ENCODE assay signal across 23 mouse cellular contexts in the genomic region with DNA sequence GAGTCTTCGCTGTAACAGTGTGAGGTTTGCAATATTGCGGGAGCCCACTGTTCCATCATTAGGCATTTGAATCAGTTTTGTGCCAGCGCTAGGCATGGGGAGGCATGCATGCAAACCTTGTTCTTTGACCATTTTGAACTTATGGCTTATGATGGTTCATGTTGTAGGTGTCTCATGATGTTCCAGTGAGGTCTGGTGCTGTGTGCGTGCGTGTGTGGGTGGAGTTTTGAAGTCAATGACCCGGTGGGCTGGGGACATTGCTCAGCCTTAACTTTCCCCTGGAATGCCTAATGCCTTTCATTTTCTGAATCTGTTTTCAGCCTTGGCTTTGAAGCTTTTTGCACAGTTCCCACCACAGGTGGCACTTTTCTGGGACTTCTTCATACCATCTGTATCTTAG. TPM values are rescaled to one million over a fixed set of nuclear protein-coding genes. Genes with fewer than 3 reads are reported as not detected.
DNase-seq lines count a peak whose midpoint lies in the region; ATAC-seq and TF ChIP-seq lines count a peak whose summit lies in the region.
"Had no signal": no experiment of that assay in that cellular context is flagged by ENCODE, and none has a peak within 500 bp of the region (broad histone marks: within the 10 kb centered on the region; RNA-seq: fewer than 3 reads in every experiment).

No protein-coding gene starts in this region.

- no peak overlapping the region for H3K4me3 ChIP-seq in heart, adult 2 months
- no peak overlapping the region for H3K4me3 ChIP-seq in liver, embryonic 16.5 days (ENCODE audit: low read depth, low read length)
- no peak overlapping the region for H3K4me3 ChIP-seq in liver, embryonic 11.5 days (ENCODE audit: low read depth, low read length)
- H3K4me3 ChIP-seq: embryonic facial prominence, embryonic 10.5 days; embryonic facial prominence, embryonic 13.5 days; erythroblast, embryonic 14.5 days; forebrain, embryonic 12.5 days; forebrain, embryonic 15.5 days; hindbrain, embryonic 12.5 days had no signal

- no peak overlapping the region for H3K27ac ChIP-seq in heart, adult 2 months
- H3K27ac ChIP-seq in liver, embryonic 16.5 days (ENCODE audit: low read length), result no peak overlapping the region
- no peak overlapping the region for H3K27ac ChIP-seq in liver, embryonic 11.5 days (ENCODE audit: low read depth, low read length)
- H3K27ac ChIP-seq: embryonic facial prominence, embryonic 10.5 days; embryonic facial prominence, embryonic 13.5 days; forebrain, embryonic 12.5 days; forebrain, embryonic 15.5 days; hindbrain, embryonic 12.5 days had no signal

- intact Hi-C loops in heart, adult 2 months (cut with DNase I), result no loop called here

- H3K4me2 ChIP-seq in liver, embryonic 16.5 days (ENCODE audit: low read depth, low read length), result no peak overlapping the region
- no peak overlapping the region for H3K4me2 ChIP-seq in liver, embryonic 11.5 days
- H3K4me2 ChIP-seq: embryonic facial prominence, embryonic 13.5 days; forebrain, embryonic 12.5 days; forebrain, embryonic 15.5 days; heart, embryonic 11.5 days; hindbrain, embryonic 12.5 days had no signal

- no peaks in the 10 kb centered on the region for H3K27me3 ChIP-seq in heart, adult 2 months (ENCODE audit: control insufficient read depth, insufficient read depth, low read length)
- H3K27me3 ChIP-seq in liver, embryonic 16.5 days (ENCODE audit: control insufficient read depth, insufficient read depth, low read depth, low read length), result no peaks in the 10 kb centered on the region
- no peaks in the 10 kb centered on the region for H3K27me3 ChIP-seq in liver, embryonic 11.5 days (replicated peaks; ENCODE audit: control insufficient read depth, insufficient read depth, low read length)
- H3K27me3 ChIP-seq: embryonic facial prominence, embryonic 13.5 days; forebrain, embryonic 12.5 days; forebrain, embryonic 15.5 days; hindbrain, embryonic 12.5 days had no signal

- no peaks in the 10 kb centered on the region; the same call in 1 of the 2 replicates for H3K4me1 ChIP-seq in heart, adult 2 months (ENCODE audit: control insufficient read depth, insufficient read depth, low read length)
- H3K4me1 ChIP-seq in liver, embryonic 16.5 days (ENCODE audit: control insufficient read depth, low read depth, low read length), result no peaks in the 10 kb centered on the region; the same call in 1 of the 2 replicates
- peaks cover 8% of the 10 kb centered on the region; the same call in 1 of the 2 replicates for H3K4me1 ChIP-seq in liver, embryonic 11.5 days (replicated peaks; ENCODE audit: control insufficient read depth, insufficient read depth, low read length)
- H3K4me1 ChIP-seq: embryonic facial prominence, embryonic 10.5 days; forebrain, embryonic 12.5 days; forebrain, embryonic 15.5 days; hindbrain, embryonic 12.5 days had no signal

- H3K9me3 ChIP-seq in liver, embryonic 16.5 days (replicated peaks; ENCODE audit: control insufficient read depth, low read length), result no peaks in the 10 kb centered on the region
- no peaks in the 10 kb centered on the region for H3K9me3 ChIP-seq in liver, embryonic 11.5 days (ENCODE audit: control insufficient read depth, low read length)
- H3K9me3 ChIP-seq: embryonic facial prominence, embryonic 10.5 days; embryonic facial prominence, embryonic 13.5 days; forebrain, embryonic 12.5 days; forebrain, embryonic 15.5 days; hindbrain, embryonic 12.5 days had no signal

- no peak for TF ChIP-seq CTCF in heart, adult 2 months (IDR thresholded peaks at IDR 0.05)

- no peaks in the 10 kb centered on the region for H3K36me3 ChIP-seq in heart, adult 2 months (ENCODE audit: control insufficient read depth, insufficient read depth, low read length)
- no peaks in the 10 kb centered on the region for H3K36me3 ChIP-seq in liver, embryonic 16.5 days (ENCODE audit: control insufficient read depth, insufficient read depth)
- peaks cover 4% of the 10 kb centered on the region; the same call in 1 of the 2 replicates for H3K36me3 ChIP-seq in liver, embryonic 11.5 days (ENCODE audit: control insufficient read depth, insufficient read depth, low read length)
- H3K36me3 ChIP-seq: forebrain, embryonic 12.5 days; forebrain, embryonic 15.5 days; hindbrain, embryonic 12.5 days had no signal

- H3K9ac ChIP-seq in heart, adult 2 months (ENCODE audit: low read depth, low read length), result no peak overlapping the region
- H3K9ac ChIP-seq in liver, embryonic 16.5 days (ENCODE audit: low read depth, low read length), result no peak overlapping the region
- no peak overlapping the region for H3K9ac ChIP-seq in liver, embryonic 11.5 days (ENCODE audit: low read depth, low read length)
- H3K9ac ChIP-seq: embryonic facial prominence, embryonic 13.5 days; forebrain, embryonic 12.5 days; forebrain, embryonic 15.5 days; hindbrain, embryonic 12.5 days had no signal

- no peak for TF ChIP-seq EP300 in heart, adult 2 months (IDR thresholded peaks at IDR 0.05; ENCODE audit: insufficient read depth, low read depth, low read length)

- no peak for TF ChIP-seq POLR2A in heart, adult 2 months (IDR thresholded peaks at IDR 0.05; ENCODE audit: insufficient read depth, low read depth, low read length)

- H3K79me2 ChIP-seq in heart, adult 2 months (replicated peaks; ENCODE audit: control insufficient read depth, insufficient read depth, low read length), result no peaks in the 10 kb centered on the region

- 95% methylated on average over 6 of the region's 6 CpGs for WGBS in heart, adult 2 months
- 76% methylated on average over 6 of the region's 6 CpGs for WGBS in liver, embryonic 16.5 days (ENCODE audit: insufficient replicate concordance)
- 89% methylated on average over 6 of the region's 6 CpGs for WGBS in liver, embryonic 11.5 days

- 0 out of 2 replicates have a peak, but pooled peaks have one; percentile 28 for ATAC-seq in liver, embryonic 16.5 days (ENCODE audit: low read depth)
- no peak for ATAC-seq in liver, embryonic 11.5 days (replicated peaks; ENCODE audit: low FRiP score)
- ATAC-seq: activated CD4-positive, CD25-positive, alpha-beta regulatory T cell, adult 4 months; forebrain, embryonic 15.5 days had no signal

- DNase-seq in heart, adult 11 months, result peak; percentile 70
- DNase-seq in heart, adult 2 months, result no peak
- DNase-seq in kidney, adult 9 months, result peak; percentile 66
- DNase-seq in kidney, postnatal 10 days, result no peak
- DNase-seq in kidney, postnatal 36 days, result peak; percentile 45 to 64
- DNase-seq in kidney, postnatal 4 days, result no peak
- no peak for DNase-seq in liver, embryonic 11.5 days (ENCODE audit: low spot score)
- DNase-seq: adrenal gland, adult 8-10 months; adrenal gland, postnatal 25 days; cerebellum, adult 11-12 months; cerebellum, adult 8-10 months; cerebellum, postnatal 10 days; embryo, embryonic 11 days; gastrocnemius, postnatal 25 days had no signal

RNA-seq across cellular contexts. Expression of a gene that starts 10.9 kb away (rescaled TPM):
- 10 to 100 TPM; 31.8 to 32.0 TPM for total RNA-seq in heart, adult 2 months (2021)
- polyA plus RNA-seq in heart, adult 2 months (2012; rRNA removed), result 11.1 and 31.3 TPM in 2 replicates
- polyA plus RNA-seq in liver, embryonic 16.5 days (2015; fragmentation: Nextera tagmentation; extraction: Ambion mirVana), result 21.1 and 24.3 TPM in 2 replicates
- polyA plus RNA-seq in liver, embryonic 11.5 days (2014; fragmentation: Nextera tagmentation; extraction: Ambion mirVana), result 14.8 and 17.0 TPM in 2 replicates

Comparison
In these comparisons a context has a peak if more than half of its experiments do, and no peak if none do; other contexts are left out.
1. DNase-seq: peak in heart, adult 11 months (single experiment), kidney, adult 9 months (single experiment) and kidney, postnatal 36 days (2 of 2); none in heart, adult 2 months (0 of 2), kidney, postnatal 10 days (single experiment), kidney, postnatal 4 days (0 of 2) and liver, embryonic 11.5 days (single experiment).